Mouse (Mus musculus) frontal cortex, adult (tissue): ENCODE results near the gene Trim7.
"Not testable (repeated sequence)": the region's sequence is repeated elsewhere in the genome, so short reads cannot be mapped to it uniquely, and the experiment has no call there.

Source experiments
- ATAC-seq: cut with Nextera tagmentation; 2 replicates; pipeline ENCODE4 v1.9.2; 2017; ENCODE audit warnings: mild to moderate bottlenecking, moderate library complexity, mixed read lengths; ENCODE audit not compliant: low TSS enrichment

The Trim7 gene

GRCm38 (mm10) chr11:48898812-48899431 lies 73.0 kb downstream of the Trim7 start:
- no peak for ATAC-seq

DNA sequence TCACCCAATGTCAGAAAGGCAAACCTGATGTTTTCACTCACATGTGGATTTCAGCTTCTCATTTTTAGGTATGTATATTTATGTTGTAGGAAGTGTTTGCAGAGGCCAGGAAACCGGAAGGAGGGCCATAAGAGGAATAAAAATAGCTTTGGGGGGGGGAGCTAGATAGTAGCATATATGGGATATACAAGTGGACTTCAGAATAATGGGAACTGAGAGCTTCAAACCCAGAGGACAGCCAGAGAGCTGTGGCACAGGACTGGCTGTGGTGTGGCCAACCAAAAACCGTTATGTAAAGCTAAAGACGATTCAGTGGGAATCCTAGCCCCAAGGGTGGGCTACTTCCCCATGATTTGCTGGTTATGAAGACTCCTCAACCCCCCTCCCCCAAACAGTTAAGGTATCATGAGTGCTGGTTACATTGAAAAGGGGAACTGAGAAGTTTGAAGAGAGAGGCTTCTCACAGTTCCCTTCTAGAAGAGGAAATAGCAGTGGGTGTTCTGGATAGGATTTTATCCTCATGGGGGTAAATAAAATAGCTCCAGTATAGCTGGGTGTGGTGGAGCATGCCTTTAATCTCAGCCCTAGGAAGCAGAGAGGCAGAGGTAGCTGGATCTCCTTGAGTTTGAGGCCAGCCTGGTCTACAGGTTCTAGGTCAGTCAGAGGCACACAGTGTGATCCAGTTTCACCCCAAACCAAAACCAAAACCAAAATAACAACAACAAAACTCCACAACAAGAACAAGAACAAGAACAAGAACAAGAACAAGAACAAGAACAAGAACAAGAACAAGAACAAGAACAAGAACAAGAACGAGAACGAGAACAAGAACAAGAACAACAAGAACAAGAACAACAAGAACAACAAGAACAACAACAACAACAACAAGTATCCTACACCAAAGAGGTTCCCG lies 75.0 kb downstream of the Trim7 start:
- ATAC-seq: not testable (repeated sequence)

DNA sequence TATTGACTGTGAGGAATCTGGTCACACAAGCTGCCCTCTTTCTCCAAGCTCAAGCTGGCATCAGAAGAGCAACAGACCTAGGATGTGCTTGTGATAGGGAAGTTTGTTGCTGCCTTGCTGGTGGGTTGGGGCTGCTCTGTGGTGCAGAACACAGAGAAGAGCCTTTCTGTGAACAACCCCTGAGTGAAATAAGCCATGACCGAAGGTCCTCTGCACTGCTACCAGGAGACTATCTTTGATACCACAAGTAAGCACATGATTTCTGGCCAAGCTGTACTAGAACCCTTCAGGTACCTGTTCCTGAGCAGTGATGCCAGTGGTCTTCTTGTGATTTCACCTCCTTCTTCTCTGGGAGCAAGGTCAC lies 75.6 kb downstream of the Trim7 start:
- not testable (repeated sequence) for ATAC-seq
